Mouse (Mus musculus) forebrain, postnatal 0 days (tissue): ENCODE data around the gene Rasa4. TPM values are rescaled to one million over a fixed set of nuclear protein-coding genes. Genes with fewer than 3 reads are reported as not detected.
"Not testable (repeated sequence)": the region's sequence is repeated elsewhere in the genome, so short reads cannot be mapped to it uniquely, and the experiment has no call there.

ENCODE experiments used
- ATAC-seq: fragments of 200-750 bp; cut with Nextera tagmentation; 2 replicates; pipeline ENCODE4 v1.8.0; 2017; ENCODE audit warnings: mild to moderate bottlenecking, moderate library complexity
- DNase-seq: peaks from one replicate; pipeline ENCODE4 v3.0.0-alpha.2; 2015
- H3K27ac ChIP-seq: fragments of 300-500 bp; sonication (generic); 2 replicates; pipeline ENCODE4 v1.5.1; 2014; ENCODE audit warnings: low read depth, mild to moderate bottlenecking, antibody characterized with exemption, low read length, moderate library complexity, mixed read lengths
- H3K27me3 ChIP-seq: fragments of 300-500 bp; sonication (generic); 2 replicates; pipeline ENCODE4 v1.6.1; 2014; ENCODE audit warnings: mild to moderate bottlenecking, low read length, mixed read lengths; ENCODE audit not compliant: insufficient read depth
- H3K36me3 ChIP-seq: fragments of 300-500 bp; sonication (generic); 2 replicates; pipeline ENCODE4 v1.6.1; 2014; ENCODE audit warnings: mild to moderate bottlenecking, moderate library complexity; ENCODE audit not compliant: insufficient read depth
- H3K4me1 ChIP-seq: fragments of 300-500 bp; sonication (generic); 2 replicates; pipeline ENCODE4 v1.6.1; 2014; ENCODE audit warnings: antibody characterized with exemption; ENCODE audit not compliant: insufficient read depth
- H3K4me2 ChIP-seq: fragments of 300-500 bp; sonication (generic); 2 replicates; pipeline ENCODE4 v1.6.1; 2014; ENCODE audit warnings: low read depth, mild to moderate bottlenecking, moderate library complexity
- H3K4me3 ChIP-seq: fragments of 300-500 bp; sonication (generic); 2 replicates; pipeline ENCODE4 v1.5.1; 2014; ENCODE audit warnings: low read depth, low read length, mixed read lengths
- H3K9ac ChIP-seq: fragments of 300-500 bp; sonication (generic); 2 replicates; pipeline ENCODE4 v1.6.1; 2014; ENCODE audit warnings: mild to moderate bottlenecking
- H3K9me3 ChIP-seq: fragments of 300-500 bp; sonication (generic); 2 replicates; pipeline ENCODE4 v1.6.1; 2016; ENCODE audit warnings: low read length
- CTCF ChIP-seq: sonication (generic); IDR thresholded peaks from 2 replicates; pipeline ENCODE4 v1.5.1; 2016; ENCODE audit warnings: antibody characterized with exemption, control low read depth, low read depth
- WGBS: fragments of 180-500 bp; shearing (Covaris S2); extraction: QIAGEN DNeasy Blood & Tissue Kit; methylation state at CpG from one replicate; pipeline ENCODE4 v1.1.7; 2014; 5-methylcytosine and 5-hydroxymethylcytosine counted together
- polyA plus RNA-seq: library from polyadenylated mRNA; unstranded; fragments of >200 nt; fragmentation: Nextera tagmentation; extraction: Ambion mirVana; gene quantifications from 2 replicates; pipeline ENCODE4 v1.2.1, GENCODE M21; 2015
- total RNA-seq: library from RNA; depleted of rRNA; stranded (reverse); fragments of >200 nt; gene quantifications from 2 replicates; pipeline ENCODE4 v1.2.3, GENCODE M21; 2014

The Rasa4 gene
- total and polyA plus RNA-seq, 2 experiments from 2014 or later, result 9.0 to 11.5 TPM

GRCm38 (mm10) chr5:136041666-136042065 lies 42.0 kb upstream of the Rasa4 start:
- ATAC-seq (no peak), DNase-seq (no peak)
- Histone ChIP-seq H3K36me3 (no peaks in the 10 kb centered on the region), H3K4me3 (no peak overlapping the region), H3K27me3 (no peaks in the 10 kb centered on the region), H3K9ac (no peak overlapping the region), H3K4me1 (no peaks in the 10 kb centered on the region), H3K9me3 (no peaks in the 10 kb centered on the region), H3K4me2 (no peak overlapping the region), H3K27ac (no peak overlapping the region)
- 96% methylated on average over 8 of the region's 8 CpGs for WGBS
- TF ChIP-seq CTCF, result no peak

- no peak for DNase-seq
- 73% methylated on average over 13 of the region's 13 CpGs for WGBS
- no peak overlapping the region for H3K9ac ChIP-seq
- H3K36me3 ChIP-seq, result no peaks in the 10 kb centered on the region
- no peak overlapping the region for H3K27ac ChIP-seq
- no peaks in the 10 kb centered on the region for H3K27me3 ChIP-seq
- TF ChIP-seq CTCF, result peak; percentile 15; the same call in 1 of the 2 replicates
- no peak for ATAC-seq
- no peaks in the 10 kb centered on the region for H3K4me1 ChIP-seq
- H3K9me3 ChIP-seq, result no peaks in the 10 kb centered on the region
- no peak overlapping the region for H3K4me3 ChIP-seq
- H3K4me2 ChIP-seq, result no peak overlapping the region
These were observed 38.9 kb upstream of the Rasa4 start for GRCm38 (mm10) chr5:136044865-136045264.

GRCm38 (mm10) chr5:136045408-136045807 lies 38.3 kb upstream of the Rasa4 start:
- peak; percentile 43; the same call in 1 of the 2 replicates for TF ChIP-seq CTCF
- Histone ChIP-seq H3K4me1 (no peaks in the 10 kb centered on the region), H3K27me3 (no peaks in the 10 kb centered on the region), H3K27ac (no peak overlapping the region), H3K4me2 (no peak overlapping the region), H3K9ac (no peak overlapping the region), H3K4me3 (no peak overlapping the region), H3K9me3 (no peaks in the 10 kb centered on the region), H3K36me3 (no peaks in the 10 kb centered on the region)
- DNase-seq, result no peak
- ATAC-seq, result no peak
- WGBS, result 28% methylated on average over 9 of the region's 9 CpGs

- Histone ChIP-seq H3K36me3 (no peaks in the 10 kb centered on the region), H3K9me3 (no peaks in the 10 kb centered on the region), H3K4me1 (no peaks in the 10 kb centered on the region), H3K4me3 (no peak overlapping the region), H3K27ac (no peak overlapping the region), H3K4me2 (no peak overlapping the region), H3K9ac (no peak overlapping the region), H3K27me3 (no peaks in the 10 kb centered on the region)
- DNase-seq, result peak; percentile 84
- TF ChIP-seq CTCF, result peak; percentile 88
- ATAC-seq, result peak; percentile 58
- 4% methylated on average over 10 of the region's 10 CpGs for WGBS
These were observed 37.7 kb upstream of the Rasa4 start for GRCm38 (mm10) chr5:136045987-136046386.

- not testable (repeated sequence) for H3K9me3 ChIP-seq, H3K4me3 ChIP-seq, H3K4me2 ChIP-seq, H3K36me3 ChIP-seq, H3K27me3 ChIP-seq, H3K27ac ChIP-seq, H3K9ac ChIP-seq, H3K4me1 ChIP-seq, DNase-seq, ATAC-seq
These were observed 35.2 kb upstream of the Rasa4 start for GRCm38 (mm10) chr5:136048541-136048940.

GRCm38 (mm10) chr5:136049926-136050325 lies 33.8 kb upstream of the Rasa4 start:
- no peak overlapping the region for H3K4me2 ChIP-seq
- no peak for ATAC-seq
- DNase-seq, result no peak
- H3K4me3 ChIP-seq, result no peak overlapping the region
- H3K27me3 ChIP-seq, result no peaks in the 10 kb centered on the region
- no peaks in the 10 kb centered on the region for H3K36me3 ChIP-seq
- H3K27ac ChIP-seq, result no peak overlapping the region
- H3K9me3 ChIP-seq, result no peaks in the 10 kb centered on the region
- WGBS, result 83% methylated on average over 6 of the region's 6 CpGs
- no peak for TF ChIP-seq CTCF
- no peaks in the 10 kb centered on the region for H3K4me1 ChIP-seq
- no peak overlapping the region for H3K9ac ChIP-seq

GRCm38 (mm10) chr5:136051231-136052085 lies 32.3 kb upstream of the Rasa4 start:
- no peak overlapping the region for H3K4me2 ChIP-seq
- no peaks in the 10 kb centered on the region for H3K9me3 ChIP-seq
- H3K27ac ChIP-seq, result no peak overlapping the region
- TF ChIP-seq CTCF, result no peak
- ATAC-seq (peak; percentile 47; the same call in 1 of the 2 replicates), DNase-seq (peak; percentile 42)
- no peaks in the 10 kb centered on the region for H3K27me3 ChIP-seq
- no peak overlapping the region for H3K9ac ChIP-seq
- no peak overlapping the region for H3K4me3 ChIP-seq
- whole genome bisulfite sequencing, result 6% methylated on average over 10 of the region's 10 CpGs
- no peaks in the 10 kb centered on the region for H3K36me3 ChIP-seq
- H3K4me1 ChIP-seq, result no peaks in the 10 kb centered on the region
